Mouse (Mus musculus): Measurements from ENCODE around the gene Arf6.
"Not testable (repeated sequence)": the region's sequence is repeated elsewhere in the genome, so short reads cannot be mapped to it uniquely, and the experiment has no call there.

Gene Arf6

GRCm38 (mm10) chr12:69371854-69372671 is at the start of gene Arf6, which contains the start of gene Gm9887:
Gene Arf6, plus strand, starts transcription at chr12:69372150.
Gene Gm9887, minus strand, starts transcription at chr12:69372458.
- DNase-seq: peak; percentile 98

- no peak for DNase-seq
These were observed 40.8 kb upstream of the Arf6 start for GRCm38 (mm10) chr12:69331187-69331586.

GRCm38 (mm10) chr12:69332147-69332546 is 39.8 kb upstream of the Arf6 start:
- DNase-seq: no peak

GRCm38 (mm10) chr12:69333547-69333946 is 38.4 kb upstream of the Arf6 start:
- DNase-seq: no peak

GRCm38 (mm10) chr12:69349928-69350327 is 22.0 kb upstream of the Arf6 start:
- DNase-seq: no peak

- no peak for DNase-seq
These were observed 20.3 kb upstream of the Arf6 start for GRCm38 (mm10) chr12:69351685-69352084.

- DNase-seq: peak; percentile 89
These were observed 15.2 kb upstream of the Arf6 start, which contains the start of gene Nemf for GRCm38 (mm10) chr12:69356546-69357299. Gene Nemf, minus strand, starts transcription at chr12:69357165.

GRCm38 (mm10) chr12:69357300-69357646 is 14.7 kb upstream of the Arf6 start:
- DNase-seq: no peak

- DNase-seq: peak; percentile 77
These were observed 11.3 kb upstream of the Arf6 start for GRCm38 (mm10) chr12:69360655-69360996.

GRCm38 (mm10) chr12:69360997-69361899 is 10.7 kb upstream of the Arf6 start:
- peak; percentile 99 for DNase-seq

GRCm38 (mm10) chr12:69361919-69362318 is 10.0 kb upstream of the Arf6 start:
- DNase-seq: no peak

GRCm38 (mm10) chr12:69362388-69362787 is 9.6 kb upstream of the Arf6 start:
- peak; percentile 26 for DNase-seq

GRCm38 (mm10) chr12:69363110-69363509 is 8.8 kb upstream of the Arf6 start:
- DNase-seq: not testable (repeated sequence)

- peak; percentile 78 for DNase-seq
These were observed 7.8 kb upstream of the Arf6 start for GRCm38 (mm10) chr12:69363899-69364762.

GRCm38 (mm10) chr12:69365757-69366156 is 6.2 kb upstream of the Arf6 start:
- no peak for DNase-seq

GRCm38 (mm10) chr12:69366424-69366823 is 5.5 kb upstream of the Arf6 start:
- no peak for DNase-seq

- no peak for DNase-seq
These were observed 4.4 kb upstream of the Arf6 start for GRCm38 (mm10) chr12:69367557-69367956.

GRCm38 (mm10) chr12:69370936-69371335 is 1.0 kb upstream of the Arf6 start:
- no peak for DNase-seq

- no peak for DNase-seq
These were observed 513 bp upstream of the Arf6 start for GRCm38 (mm10) chr12:69371421-69371853.

- peak; percentile 62 for DNase-seq
These were observed 881 bp downstream of the Arf6 start for GRCm38 (mm10) chr12:69372731-69373331.
